Mouse (Mus musculus): ENCODE data around the gene Mrps18a. TPM values are rescaled to one million over a fixed set of nuclear protein-coding genes. Genes with fewer than 3 reads are reported as not detected.

Mrps18a gene
- polyA plus RNA-seq, 1 experiment from 2014 or later, result 44.6 TPM

DNA sequence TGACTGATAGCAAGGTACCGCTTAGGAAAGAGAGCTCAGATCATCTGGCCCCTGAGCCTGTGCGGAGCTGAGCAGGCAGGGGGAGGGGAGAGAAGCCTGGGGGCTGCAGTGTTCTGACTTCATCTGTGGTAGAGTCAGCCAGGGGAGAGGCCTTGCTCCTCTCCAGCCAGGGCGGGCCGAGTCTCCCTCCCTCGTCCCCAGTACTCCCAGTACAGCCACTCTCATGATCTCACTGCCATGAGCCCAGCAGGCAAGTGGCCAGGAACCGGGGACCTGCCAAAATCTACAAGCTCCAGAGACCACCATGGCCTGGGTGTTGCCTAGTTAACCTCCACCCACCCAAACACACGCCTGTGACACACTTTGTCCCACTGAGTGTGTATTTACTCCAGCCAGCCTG is 29.1 kb upstream of the Mrps18a start:
- Histone ChIP-seq H3K79me2 (ENCODE audit: inconsistent target) (no peaks in the 10 kb centered on the region), H3K36me3 (ENCODE audit: inconsistent target) (no peaks in the 10 kb centered on the region), H3K4me3 (ENCODE audit: inconsistent target) (no peak overlapping the region), H3K27ac (no peak overlapping the region)
- WGBS (ENCODE audit: missing documents), result 96% methylated on average over 7 of the region's 7 CpGs

DNA sequence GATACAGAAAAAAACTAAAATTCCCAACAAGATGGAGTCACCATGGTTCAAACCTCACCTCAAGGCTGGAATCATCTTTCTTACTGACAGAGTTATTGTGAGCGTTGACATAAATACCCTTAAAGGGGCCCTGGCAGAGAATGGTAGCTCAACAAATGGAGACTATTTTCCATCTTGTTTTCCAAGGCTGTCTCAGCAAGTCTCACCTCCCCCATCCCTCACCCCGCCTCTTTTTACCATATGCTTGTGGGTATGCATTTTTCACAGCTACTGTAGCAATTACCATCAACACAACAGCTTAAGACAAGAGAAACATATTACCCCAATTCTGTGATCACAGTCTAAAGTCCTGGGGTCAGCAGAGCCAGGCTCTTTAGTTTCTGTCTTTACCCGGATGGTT is 27.4 kb upstream of the Mrps18a start:
- H3K36me3 ChIP-seq (ENCODE audit: inconsistent target), result no peaks in the 10 kb centered on the region
- WGBS (ENCODE audit: missing documents), result 84% methylated on average over 3 of the region's 3 CpGs
- H3K4me3 ChIP-seq (ENCODE audit: inconsistent target), result no peak overlapping the region
- H3K27ac ChIP-seq, result no peak overlapping the region
- H3K79me2 ChIP-seq (ENCODE audit: inconsistent target), result no peaks in the 10 kb centered on the region

- H3K36me3 ChIP-seq (ENCODE audit: inconsistent target), result no peaks in the 10 kb centered on the region
- H3K27ac ChIP-seq, result no peak overlapping the region
- no peaks in the 10 kb centered on the region for H3K79me2 ChIP-seq (ENCODE audit: inconsistent target)
- no peak overlapping the region for H3K4me3 ChIP-seq (ENCODE audit: inconsistent target)
- 9% methylated on average over 8 of the region's 10 CpGs for whole genome bisulfite sequencing (ENCODE audit: missing documents)
Measured at GRCm38 (mm10) chr17:46084091-46084501, 26.7 kb upstream of the Mrps18a start.

DNA sequence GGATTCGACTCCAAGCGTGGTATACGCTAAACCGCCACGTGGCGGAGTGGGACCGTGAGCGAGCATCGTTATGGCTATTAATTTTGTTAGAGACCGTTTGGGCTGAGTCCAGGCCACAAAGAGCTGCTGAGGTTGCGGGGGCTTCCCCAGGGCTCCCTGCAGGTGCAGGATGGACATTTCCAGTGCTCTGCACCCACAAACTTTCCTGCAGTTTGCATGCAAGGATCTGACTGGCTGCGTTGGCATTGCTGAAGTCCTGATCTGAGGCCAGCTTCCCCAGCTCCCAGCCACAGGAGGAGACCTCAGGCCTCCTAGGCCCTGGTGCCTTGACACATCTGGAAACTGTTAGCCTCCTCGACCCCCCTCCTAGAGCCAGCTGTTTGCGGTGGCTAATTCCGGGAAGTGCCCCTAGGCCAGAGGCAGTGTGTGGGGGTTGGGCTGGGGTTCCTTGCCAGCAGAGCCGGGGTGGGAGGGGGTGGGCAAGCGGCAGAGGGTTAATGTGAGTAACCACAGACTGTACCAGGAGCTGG is 24.4 kb upstream of the Mrps18a start:
- Histone ChIP-seq H3K4me3 (ENCODE audit: inconsistent target) (no peak overlapping the region), H3K36me3 (ENCODE audit: inconsistent target) (no peaks in the 10 kb centered on the region), H3K79me2 (ENCODE audit: inconsistent target) (no peaks in the 10 kb centered on the region), H3K27ac (no peak overlapping the region)
- 29% methylated on average over 17 of the region's 17 CpGs for WGBS (ENCODE audit: missing documents)

DNA sequence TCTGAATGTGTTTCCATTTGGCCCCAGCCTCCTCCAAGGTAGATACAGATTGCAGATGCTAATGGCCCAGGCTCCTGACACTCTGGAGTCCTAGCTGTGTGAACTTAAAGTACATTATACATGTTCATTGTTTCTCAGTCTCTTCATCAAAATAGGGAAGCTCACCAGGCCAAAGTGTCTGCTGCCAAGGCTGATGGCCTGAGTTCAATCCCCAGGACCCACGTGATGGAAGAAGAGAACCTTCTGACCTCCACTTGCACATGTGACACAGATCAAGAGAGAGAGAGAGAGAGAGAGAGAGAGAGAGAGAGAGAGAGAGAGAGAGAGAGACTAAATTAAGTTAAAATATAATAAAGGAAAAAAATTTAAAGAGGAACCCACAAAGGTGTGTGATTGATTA is 19.4 kb upstream of the Mrps18a start:
- no CpG with 5 or more reads among the region's 1 CpGs for WGBS (ENCODE audit: missing documents)
- H3K4me3 ChIP-seq (ENCODE audit: inconsistent target), result no peak overlapping the region
- no peak overlapping the region for H3K27ac ChIP-seq
- no peaks in the 10 kb centered on the region for H3K36me3 ChIP-seq (ENCODE audit: inconsistent target)
- H3K79me2 ChIP-seq (ENCODE audit: inconsistent target), result no peaks in the 10 kb centered on the region

- H3K79me2 ChIP-seq (ENCODE audit: inconsistent target), result no peaks in the 10 kb centered on the region
- no peaks in the 10 kb centered on the region for H3K36me3 ChIP-seq (ENCODE audit: inconsistent target)
- H3K4me3 ChIP-seq (ENCODE audit: inconsistent target), result no peak overlapping the region
- WGBS (ENCODE audit: missing documents), result 98% methylated on average over 14 of the region's 14 CpGs
- no peak overlapping the region for H3K27ac ChIP-seq
Measured at GRCm38 (mm10) chr17:46091899-46092298, 18.9 kb upstream of the Mrps18a start.

- H3K27ac ChIP-seq, result no peak overlapping the region
- H3K4me3 ChIP-seq (ENCODE audit: inconsistent target), result no peak overlapping the region
- H3K79me2 ChIP-seq (ENCODE audit: inconsistent target), result no peaks in the 10 kb centered on the region
- no peaks in the 10 kb centered on the region for H3K36me3 ChIP-seq (ENCODE audit: inconsistent target)
- WGBS (ENCODE audit: missing documents), result 89% methylated on average over 8 of the region's 8 CpGs
Measured at GRCm38 (mm10) chr17:46098525-46098924, 12.3 kb upstream of the Mrps18a start.

DNA sequence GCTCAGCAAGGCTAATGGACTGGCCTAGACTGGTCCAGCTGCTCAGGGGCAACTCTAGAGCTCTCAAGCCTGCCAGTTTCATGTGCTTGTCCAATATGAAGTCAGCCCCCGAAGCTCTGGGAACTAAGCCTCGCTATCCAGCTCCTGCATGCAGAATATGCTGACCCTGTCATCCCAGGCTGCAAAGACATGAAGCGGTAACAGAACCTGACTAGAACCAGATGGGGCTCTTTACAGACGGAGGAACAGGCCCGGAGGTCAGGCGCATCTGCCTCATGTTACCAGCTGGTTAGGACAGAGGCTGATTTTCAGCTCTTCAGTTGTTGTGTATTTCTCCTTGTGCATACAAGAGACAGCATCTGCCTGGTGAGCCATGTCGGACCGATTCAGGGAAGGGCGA is 8.9 kb upstream of the Mrps18a start:
- Histone ChIP-seq H3K27ac (no peak overlapping the region), H3K79me2 (ENCODE audit: inconsistent target) (no peaks in the 10 kb centered on the region), H3K36me3 (ENCODE audit: inconsistent target) (no peaks in the 10 kb centered on the region), H3K4me3 (ENCODE audit: inconsistent target) (no peak overlapping the region)
- WGBS (ENCODE audit: missing documents), result 96% methylated on average over 9 of the region's 9 CpGs

- H3K79me2 ChIP-seq (ENCODE audit: inconsistent target), result no peaks in the 10 kb centered on the region
- no peak overlapping the region for H3K27ac ChIP-seq
- no peak overlapping the region for H3K4me3 ChIP-seq (ENCODE audit: inconsistent target)
- 95% methylated on average over 8 of the region's 8 CpGs for WGBS (ENCODE audit: missing documents)
- no peaks in the 10 kb centered on the region for H3K36me3 ChIP-seq (ENCODE audit: inconsistent target)
Measured at GRCm38 (mm10) chr17:46102608-46103159, 8.1 kb upstream of the Mrps18a start.

- H3K27ac ChIP-seq, result no peak overlapping the region
- H3K36me3 ChIP-seq (ENCODE audit: inconsistent target), result no peaks in the 10 kb centered on the region
- 24% methylated on average over 9 of the region's 12 CpGs for WGBS (ENCODE audit: missing documents)
- no peak overlapping the region for H3K4me3 ChIP-seq (ENCODE audit: inconsistent target)
- no peaks in the 10 kb centered on the region for H3K79me2 ChIP-seq (ENCODE audit: inconsistent target)
Measured at GRCm38 (mm10) chr17:46104487-46104886, 6.3 kb upstream of the Mrps18a start.

GRCm38 (mm10) chr17:46108286-46108685 is 2.5 kb upstream of the Mrps18a start:
- WGBS (ENCODE audit: missing documents), result 88% methylated on average over 4 of the region's 4 CpGs
- H3K36me3 ChIP-seq (ENCODE audit: inconsistent target), result no peaks in the 10 kb centered on the region
- H3K27ac ChIP-seq, result no peak overlapping the region
- no peak overlapping the region for H3K4me3 ChIP-seq (ENCODE audit: inconsistent target)
- peaks cover 24% of the 10 kb centered on the region for H3K79me2 ChIP-seq (ENCODE audit: inconsistent target)

DNA sequence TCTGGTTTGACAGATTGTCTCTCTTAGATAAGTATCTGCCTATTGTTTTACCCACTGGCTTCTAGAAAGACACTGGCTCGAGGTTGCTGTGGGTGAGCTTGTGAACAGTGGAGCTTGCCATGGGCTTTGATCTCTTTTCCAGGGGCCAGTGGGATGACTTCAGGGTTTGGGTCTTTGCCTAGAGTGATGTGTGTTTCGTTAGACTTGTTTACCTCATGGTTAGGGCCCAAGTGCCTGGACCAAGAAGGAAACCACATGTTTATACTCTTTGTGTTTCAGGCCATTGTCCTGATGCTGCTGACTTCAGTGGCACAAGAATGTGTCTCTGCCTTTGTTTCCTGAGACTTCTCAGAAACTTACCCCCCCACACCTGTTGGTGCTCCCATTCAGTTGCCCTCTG is 4.7 kb downstream of the Mrps18a start:
- Histone ChIP-seq H3K79me2 (ENCODE audit: inconsistent target) (peaks cover 58% of the 10 kb centered on the region), H3K4me3 (ENCODE audit: inconsistent target) (no peak overlapping the region), H3K27ac (no peak overlapping the region), H3K36me3 (ENCODE audit: inconsistent target) (peaks cover 30% of the 10 kb centered on the region; the same call in 1 of the 2 replicates)
- 86% methylated on average over 2 of the region's 2 CpGs for WGBS (ENCODE audit: missing documents)

- H3K36me3 ChIP-seq (ENCODE audit: inconsistent target), result peaks cover 30% of the 10 kb centered on the region; the same call in 1 of the 2 replicates
- WGBS (ENCODE audit: missing documents), result 96% methylated on average over 11 of the region's 11 CpGs
Measured at GRCm38 (mm10) chr17:46116138-46116537, 5.4 kb downstream of the Mrps18a start.

DNA sequence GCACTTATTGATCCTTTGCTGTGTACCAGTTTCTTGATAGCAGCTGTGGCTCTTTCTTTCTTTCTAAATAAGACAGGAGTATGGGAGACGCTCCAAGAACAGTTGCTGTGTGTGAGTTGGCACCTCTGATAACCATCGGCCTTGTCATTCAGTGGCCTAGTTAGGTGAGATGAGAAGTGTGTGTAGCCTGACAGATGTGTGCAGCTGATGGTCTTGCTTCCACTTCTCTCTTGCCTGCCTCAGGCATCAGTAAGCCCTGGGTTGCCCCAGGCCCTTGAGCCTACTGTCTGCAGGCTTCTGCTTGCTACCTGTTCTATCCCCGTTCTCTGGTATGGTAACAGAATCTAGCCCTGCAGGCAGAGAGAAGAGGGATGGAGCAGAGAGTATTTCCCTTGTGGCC is 6.1 kb downstream of the Mrps18a start:
- Histone ChIP-seq H3K4me3 (ENCODE audit: inconsistent target) (no peak overlapping the region), H3K36me3 (ENCODE audit: inconsistent target) (peaks cover 30% of the 10 kb centered on the region; the same call in 1 of the 2 replicates), H3K79me2 (ENCODE audit: inconsistent target) (peaks cover 48% of the 10 kb centered on the region), H3K27ac (no peak overlapping the region)
- 98% methylated on average over 3 of the region's 3 CpGs for WGBS (ENCODE audit: missing documents)

More at GRCm38 (mm10) chr17:46116138-46116537, 5.4 kb downstream of the Mrps18a start:
- peaks cover 56% of the 10 kb centered on the region for H3K79me2 ChIP-seq (ENCODE audit: inconsistent target)
- H3K4me3 ChIP-seq (ENCODE audit: inconsistent target), result no peak overlapping the region
- no peak overlapping the region for H3K27ac ChIP-seq

DNA sequence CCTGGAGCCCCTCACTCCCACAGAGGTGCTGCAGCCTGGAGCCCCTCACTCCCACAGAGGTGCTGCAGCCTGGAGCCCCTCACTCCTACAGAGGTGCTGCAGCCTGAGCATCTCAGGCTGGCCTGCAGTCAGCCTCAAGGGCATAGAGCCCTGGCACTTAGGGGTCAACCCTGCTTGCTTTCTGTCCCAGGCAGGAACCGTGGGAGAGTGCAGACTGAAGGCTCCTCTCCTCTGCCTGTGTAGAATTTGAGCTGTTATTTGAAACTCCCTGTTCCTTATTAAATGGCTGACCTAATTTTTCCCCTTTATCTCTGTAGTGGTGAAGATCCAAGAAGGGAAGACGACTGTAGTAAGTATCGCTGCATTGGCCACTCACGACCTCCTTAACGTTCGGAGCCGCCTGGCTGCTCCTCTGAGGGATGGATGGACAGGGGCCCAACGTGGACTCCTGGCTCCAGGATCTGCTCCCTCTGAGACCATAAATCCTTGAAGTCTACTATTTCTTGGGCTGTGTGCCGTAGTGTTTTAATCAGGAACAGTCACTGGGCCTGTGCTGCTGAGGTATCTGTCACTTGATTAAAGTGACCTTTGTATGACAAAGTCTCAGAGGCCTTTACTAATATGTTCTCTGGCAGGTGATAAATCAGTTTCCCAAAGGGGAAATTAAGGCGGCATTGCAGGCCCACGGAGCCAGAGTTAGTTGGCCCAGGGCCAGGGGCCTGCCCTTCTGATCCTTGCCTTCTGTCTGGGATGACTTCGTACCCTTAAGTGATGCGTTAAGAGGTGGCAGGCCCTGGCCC is 7.0 kb downstream of the Mrps18a start:
- peaks cover 39% of the 10 kb centered on the region for H3K79me2 ChIP-seq (ENCODE audit: inconsistent target)
- 95% methylated on average over 13 of the region's 13 CpGs for WGBS (ENCODE audit: missing documents)
- no peak overlapping the region for H3K27ac ChIP-seq
- peaks cover 35% of the 10 kb centered on the region; the same call in 1 of the 2 replicates for H3K36me3 ChIP-seq (ENCODE audit: inconsistent target)
- no peak overlapping the region for H3K4me3 ChIP-seq (ENCODE audit: inconsistent target)
